Mouse (Mus musculus) myocyte (in vitro differentiated cells): ENCODE measurements around the gene Vsir.

Experiments
- CEBPB ChIP-seq: IDR thresholded peaks from 2 replicates; pipeline ENCODE4 v1.6.1; 2011; ENCODE audit warnings: mild to moderate bottlenecking, moderate library complexity; ENCODE audit not compliant: poor library complexity, insufficient read depth, severe bottlenecking
- MAX ChIP-seq: IDR thresholded peaks from one replicate; pipeline ENCODE4 v1.6.1; 2011; ENCODE audit warnings: low read depth, mild to moderate bottlenecking, control low read depth
- POLR2A ChIP-seq: IDR thresholded peaks from one replicate; pipeline ENCODE4 v1.6.1; 2011; ENCODE audit warnings: low read depth, mild to moderate bottlenecking, control low read depth, moderate library complexity; ENCODE audit not compliant: insufficient read length
- REST ChIP-seq: IDR thresholded peaks from one replicate; pipeline ENCODE4 v1.6.1; 2011; ENCODE audit warnings: mild to moderate bottlenecking, control low read depth, moderate library complexity; ENCODE audit not compliant: insufficient read depth, insufficient read length
- TCF12 ChIP-seq: IDR thresholded peaks from one replicate; pipeline ENCODE4 v1.6.1; 2011; ENCODE audit warnings: mild to moderate bottlenecking, control low read depth; ENCODE audit not compliant: poor library complexity, insufficient read depth, severe bottlenecking
- USF1 ChIP-seq: IDR thresholded peaks from one replicate; pipeline ENCODE4 v1.6.1; 2011; ENCODE audit warnings: low read depth, mild to moderate bottlenecking, control low read depth, moderate library complexity

- TF ChIP-seq POLR2A (no peak), MAX (no peak), USF1 (no peak), CEBPB (no peak), REST (no peak), TCF12 (no peak)
Measured at GRCm38 (mm10) chr10:60328963-60329650, 17.5 kb upstream of the Vsir start.
